Mouse (Mus musculus) adrenal gland (tissue): ENCODE results near the gene Vsig10.
"Not testable (repeated sequence)": the region's sequence is repeated elsewhere in the genome, so short reads cannot be mapped to it uniquely, and the experiment has no call there.

Source experiments
- intact Hi-C: fragments of 180-260 bp; cut with DNase I; formaldehyde crosslinking; loops from one replicate; pipeline ENCODE4 v1.15.1; 2025

Vsig10 gene

DNA sequence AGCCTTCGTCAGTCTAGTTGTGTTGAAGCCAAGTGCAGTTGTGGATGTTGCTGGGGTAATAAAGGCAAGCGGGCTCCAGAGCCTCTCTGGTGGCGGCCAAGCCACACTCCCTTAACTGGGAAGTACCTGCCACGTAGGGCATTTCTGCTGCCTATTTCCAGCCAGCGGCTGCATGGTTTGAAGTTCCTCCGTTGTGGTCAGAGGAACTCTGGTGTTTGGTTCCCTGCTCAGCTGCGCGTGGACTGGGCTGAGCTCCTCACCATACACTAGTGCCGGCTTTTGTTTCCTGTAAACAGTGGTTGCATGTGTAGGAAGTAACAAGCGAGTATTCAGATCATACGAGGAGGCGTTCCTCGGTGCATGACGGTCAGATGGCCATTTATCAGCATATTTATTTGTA lies 58.8 kb downstream of the Vsig10 start:
- intact Hi-C loops: not testable (repeated sequence)

- intact Hi-C loops: no loop called here
These were observed 61.3 kb downstream of the Vsig10 start for GRCm38 (mm10) chr5:117380199-117380598.

- intact Hi-C loops: no loop called here
These were observed 62.9 kb downstream of the Vsig10 start for GRCm38 (mm10) chr5:117381785-117382184.

GRCm38 (mm10) chr5:117383198-117383597 lies 64.3 kb downstream of the Vsig10 start:
- intact Hi-C loops: no loop called here

DNA sequence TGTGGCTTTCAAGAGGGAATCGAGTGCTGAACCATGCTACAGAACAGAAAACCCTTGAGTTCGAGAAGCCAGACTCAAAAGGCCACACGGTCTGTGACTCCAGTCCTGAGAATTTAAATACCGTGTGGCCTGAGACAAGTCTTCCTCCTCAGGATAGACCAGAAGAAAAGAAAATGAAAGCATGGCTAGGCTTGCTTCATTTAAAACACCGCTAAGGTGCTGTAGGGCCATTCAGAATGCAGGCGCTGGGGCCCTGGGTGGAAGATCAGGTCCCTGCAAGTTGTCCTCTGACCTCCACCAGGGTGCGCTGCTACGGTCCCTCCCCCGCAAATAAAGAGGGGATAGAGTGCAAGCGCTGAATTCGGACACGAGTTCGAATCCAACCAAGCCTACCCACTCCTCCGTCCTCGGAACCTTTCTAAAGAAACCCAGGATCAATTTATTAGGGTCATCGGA lies 69.4 kb downstream of the Vsig10 start:
- intact Hi-C loops: no loop called here

DNA sequence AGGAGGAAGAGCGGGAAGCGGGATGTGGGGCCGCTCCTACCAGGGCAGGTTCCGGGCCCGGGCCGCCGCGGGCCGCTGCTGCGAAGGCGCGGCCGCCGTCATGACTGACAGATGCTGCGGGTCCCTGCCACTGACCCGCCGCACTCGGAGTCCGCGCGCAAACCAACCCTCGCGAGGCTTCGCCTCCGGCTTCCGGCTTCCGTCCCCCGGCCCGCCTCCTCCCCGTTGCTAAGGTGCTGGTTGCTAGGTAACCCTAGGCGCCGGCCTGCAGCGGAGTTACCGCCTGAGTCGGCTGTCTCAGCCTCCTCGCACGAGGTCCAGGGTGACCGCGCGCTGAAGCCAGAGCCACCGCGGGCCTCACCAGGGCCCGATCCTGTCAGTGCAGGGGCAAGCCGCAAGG lies 70.0 kb downstream of the Vsig10 start, which contains the start of gene Rfc5:
Rfc5 (minus strand) TSS at position 171 of the 400 bp plus-strand sequence.
- intact Hi-C loops: no loop called here

GRCm38 (mm10) chr5:117390895-117391294 lies 72.0 kb downstream of the Vsig10 start:
- intact Hi-C loops: no loop called here

DNA sequence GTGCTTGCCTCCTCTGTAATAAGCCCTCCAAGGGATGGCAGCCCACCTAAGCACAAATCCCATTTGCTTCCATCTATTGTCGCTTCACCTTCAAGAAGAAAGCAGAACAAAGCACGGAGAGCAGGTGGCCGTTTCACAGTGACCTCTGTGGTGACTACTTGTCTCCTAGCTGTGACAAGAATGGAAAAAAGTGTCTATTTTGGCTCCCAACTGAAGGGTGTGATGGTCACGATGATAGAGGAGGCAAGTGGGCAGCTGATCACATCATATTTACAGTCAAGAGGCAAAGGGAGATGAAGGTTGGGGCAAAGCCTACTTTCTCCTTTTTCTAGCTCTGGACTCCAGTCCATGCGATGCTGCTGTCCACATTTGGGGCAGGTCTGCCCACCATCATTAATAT lies 77.0 kb downstream of the Vsig10 start:
- intact Hi-C loops: no loop called here

DNA sequence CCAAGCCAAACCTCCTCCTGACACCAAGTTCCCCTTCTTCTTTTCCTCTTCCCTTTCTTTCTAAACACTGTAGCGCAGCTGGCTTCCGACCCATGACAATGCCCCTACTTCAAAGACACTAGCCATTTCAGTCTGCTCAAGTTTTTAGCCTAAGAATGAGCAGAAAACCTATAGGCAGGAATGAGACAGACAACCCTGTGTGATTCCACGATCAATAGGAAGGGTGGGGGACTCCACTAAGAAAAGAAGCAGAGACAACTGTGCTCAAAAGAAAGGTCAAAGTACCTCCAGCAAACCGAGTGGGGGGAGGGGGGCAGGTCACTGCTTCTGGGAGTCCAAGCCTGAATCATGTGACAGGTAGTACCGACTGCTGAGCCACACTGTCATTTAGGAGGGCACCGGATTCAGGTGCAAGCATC lies 77.7 kb downstream of the Vsig10 start:
- intact Hi-C loops: no loop called here

GRCm38 (mm10) chr5:117397371-117397770 lies 78.5 kb downstream of the Vsig10 start:
- intact Hi-C loops: no loop called here

DNA sequence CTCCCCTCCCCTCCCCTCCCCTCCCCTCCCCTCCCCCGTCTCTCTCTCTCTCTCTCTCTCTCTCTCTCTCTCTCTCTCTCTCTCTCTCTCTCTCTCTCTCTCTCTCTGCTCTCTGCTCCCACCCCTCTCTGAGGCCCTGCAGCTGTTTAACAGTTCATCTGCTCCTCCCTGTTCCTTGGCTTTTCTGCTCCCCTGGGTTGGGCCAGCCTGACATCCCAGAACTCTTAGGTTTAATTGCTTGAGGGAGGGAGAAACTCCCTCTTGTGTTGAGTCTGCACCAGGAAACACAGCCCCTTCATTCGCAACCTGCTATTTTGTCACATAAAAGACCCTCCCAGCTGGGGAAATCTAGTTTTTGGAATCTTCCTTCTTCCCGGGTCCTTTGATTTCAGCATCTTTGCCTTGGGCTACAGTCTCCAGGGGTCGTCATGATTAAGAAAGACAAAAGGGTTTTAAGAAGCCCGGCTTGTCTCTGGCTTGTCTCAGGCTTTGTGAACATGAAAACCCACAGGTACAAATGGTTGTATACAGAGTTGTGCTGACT lies 79.2 kb downstream of the Vsig10 start:
- intact Hi-C loops: no loop called here

- intact Hi-C loops: no loop called here
These were observed 80.4 kb downstream of the Vsig10 start for GRCm38 (mm10) chr5:117399281-117399680.

DNA sequence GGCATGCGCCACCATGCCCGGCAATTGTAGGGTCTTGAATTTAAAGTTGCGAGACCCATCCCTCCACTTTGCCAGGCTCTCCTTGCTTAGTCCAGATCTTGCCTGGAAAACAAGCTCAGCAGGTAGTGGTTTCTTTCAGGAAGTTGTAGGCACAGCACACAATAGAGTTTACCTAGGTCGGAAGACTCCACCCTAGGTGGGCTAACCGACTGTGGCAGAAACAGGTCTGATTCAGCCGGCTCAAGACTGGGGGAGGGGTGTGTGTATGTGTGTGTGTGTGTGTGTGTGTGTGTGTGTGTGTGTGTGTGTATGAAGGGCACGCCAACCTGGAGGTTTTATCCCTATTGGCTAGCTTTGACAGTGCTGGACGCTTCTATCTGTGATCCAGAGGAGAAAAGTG lies 84.7 kb downstream of the Vsig10 start:
- intact Hi-C loops: no loop called here
